Mouse (Mus musculus) brain, adult 2 months (tissue): ENCODE data around the gene Car12.

Source experiments
- DNase-seq: peaks from one replicate; pipeline ENCODE4 v3.0.0; 2011; ENCODE audit warnings: low read depth, low spot score

The Car12 gene

DNA sequence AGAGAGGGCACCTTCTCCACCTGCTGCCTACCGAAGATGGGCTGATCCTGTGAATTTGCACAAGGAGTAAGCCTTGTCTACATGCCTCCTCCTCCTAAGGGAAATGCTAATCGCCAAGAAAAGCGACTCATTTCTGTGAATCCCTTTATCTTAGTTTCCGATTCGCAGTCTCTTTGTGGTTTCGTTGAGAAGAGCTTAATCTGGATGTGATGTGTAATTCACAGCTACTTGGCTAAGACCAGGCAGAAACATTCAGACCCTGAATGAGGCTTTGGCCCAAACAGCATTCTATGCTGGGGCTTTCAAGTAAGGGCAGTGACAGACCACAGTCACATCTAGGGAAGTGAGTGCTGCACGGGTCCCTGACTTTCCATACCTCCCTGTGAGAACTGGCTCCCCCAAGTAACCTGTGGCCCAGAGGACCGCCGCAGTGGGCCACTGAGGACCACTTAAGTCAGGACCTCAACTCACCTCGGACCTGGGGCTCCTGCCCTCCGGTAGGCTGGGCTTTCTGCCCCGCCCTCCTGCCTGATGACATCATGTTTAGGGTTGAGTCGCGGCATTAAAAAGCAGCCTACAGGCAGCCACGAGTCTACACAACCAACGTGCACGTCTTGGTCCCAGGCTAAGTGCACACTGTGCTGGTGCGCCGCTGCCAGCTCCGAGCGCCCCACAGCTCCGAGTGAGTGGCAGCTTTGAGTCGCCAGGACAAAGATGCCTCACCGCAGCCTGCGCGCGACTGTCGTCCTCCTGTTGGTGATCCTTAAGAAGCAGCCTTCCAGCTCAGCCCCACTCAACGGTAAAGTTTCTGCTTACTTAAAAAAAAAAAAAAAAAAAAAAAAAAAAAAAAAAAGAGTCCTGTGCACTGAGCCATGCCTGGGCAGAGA lies at the start of gene Car12:
Car12 (plus strand) TSS at position 552 of the 887 bp plus-strand sequence.
- peak; percentile 64 for DNase-seq

DNA sequence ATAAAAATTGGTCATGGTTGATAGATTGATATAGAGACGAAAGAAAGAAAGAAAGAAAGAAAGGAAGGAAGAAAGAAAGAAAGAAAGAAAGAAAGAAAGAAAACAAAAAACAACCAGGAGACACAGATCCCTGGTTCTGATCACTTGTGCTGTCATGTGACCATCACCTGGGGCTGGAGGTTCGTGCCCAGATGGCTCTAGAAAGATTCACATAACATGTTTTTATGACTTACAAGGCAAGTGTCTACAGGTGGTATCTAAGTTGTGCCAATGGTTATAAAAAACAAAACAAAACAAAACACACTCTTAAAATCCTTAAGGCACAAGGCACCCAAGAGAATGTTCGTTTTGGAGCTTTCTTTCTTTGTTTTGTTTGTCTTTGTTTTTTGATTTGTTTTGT lies 49.7 kb upstream of the Car12 start:
- DNase-seq, result no peak

DNA sequence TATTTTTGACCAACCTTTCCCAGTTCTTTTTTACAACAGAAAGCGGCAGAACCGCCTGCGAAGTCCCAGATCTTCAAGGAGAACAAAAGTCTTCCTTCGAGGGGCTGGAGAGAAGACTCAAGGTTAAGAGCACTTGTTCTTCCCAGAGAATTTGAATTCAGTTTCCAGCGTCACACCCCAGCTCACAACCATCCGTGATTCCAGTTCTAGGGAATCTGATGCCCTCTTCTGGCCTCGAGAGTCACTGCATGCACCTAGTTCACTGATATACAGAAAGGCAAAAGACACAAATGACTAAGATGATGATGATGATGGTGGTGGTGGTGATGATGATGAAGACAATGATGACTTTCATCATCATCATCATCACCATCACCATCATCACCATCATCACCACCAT lies 48.9 kb upstream of the Car12 start:
- no peak for DNase-seq

DNA sequence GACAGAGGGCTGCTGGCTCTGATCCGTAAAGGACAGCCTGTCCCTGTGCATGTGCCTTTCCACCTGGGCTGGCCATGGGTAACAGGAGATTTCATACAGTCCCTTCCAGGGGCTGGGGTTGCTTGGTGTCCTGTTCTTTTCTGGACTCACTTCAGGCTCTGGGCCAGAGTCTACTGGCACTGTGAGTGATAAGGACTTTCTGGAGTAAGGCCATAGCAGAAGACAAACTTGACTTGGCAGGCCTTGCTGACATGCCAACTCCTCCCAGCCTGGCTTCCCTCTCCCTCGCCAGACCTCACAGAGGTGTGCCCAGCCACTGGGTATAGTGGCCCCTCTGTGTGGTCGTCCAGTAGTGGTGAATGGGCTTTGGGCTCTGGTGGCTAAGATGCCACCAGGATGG lies 47.3 kb upstream of the Car12 start:
- no peak for DNase-seq

DNA sequence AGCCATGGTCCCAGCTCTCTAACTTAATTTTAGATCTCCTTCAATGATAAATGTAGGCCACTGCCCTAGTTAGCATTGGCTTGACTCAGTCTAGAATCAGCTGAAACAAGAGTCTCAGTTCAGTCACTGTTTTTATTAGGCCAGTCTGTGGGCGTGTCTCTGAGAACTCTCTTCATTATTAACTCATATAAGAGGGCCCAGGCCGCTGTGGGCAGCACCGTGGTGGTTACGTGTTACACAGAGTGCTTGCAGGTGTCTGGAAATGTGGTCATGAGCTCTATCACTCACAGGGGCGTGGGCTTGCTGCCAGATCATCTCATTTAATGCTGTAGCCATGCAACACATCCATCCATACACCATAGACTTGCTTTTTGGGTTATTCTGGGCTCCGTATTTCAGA lies 46.4 kb upstream of the Car12 start:
- peak; percentile 51 for DNase-seq

DNA sequence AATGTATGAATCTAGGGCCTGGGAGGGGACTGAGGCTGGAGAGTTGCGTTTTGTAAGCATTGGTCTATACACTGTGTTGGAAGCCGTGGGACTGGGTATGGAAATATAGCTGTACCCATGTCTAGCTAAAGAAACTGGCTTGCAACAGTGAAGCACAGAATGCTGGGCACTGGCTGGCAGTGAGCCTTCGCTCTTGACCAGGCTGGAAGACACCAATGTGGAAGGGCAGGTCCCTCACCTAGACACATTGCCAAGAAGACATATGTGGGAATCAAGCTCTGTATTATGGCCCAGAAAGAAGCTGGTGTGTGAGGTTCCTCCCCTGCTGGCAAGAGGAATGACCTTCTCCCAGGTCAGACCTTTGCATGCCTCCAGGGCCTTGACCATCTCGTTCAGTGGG lies 45.6 kb upstream of the Car12 start:
- DNase-seq, result peak; percentile 76

DNA sequence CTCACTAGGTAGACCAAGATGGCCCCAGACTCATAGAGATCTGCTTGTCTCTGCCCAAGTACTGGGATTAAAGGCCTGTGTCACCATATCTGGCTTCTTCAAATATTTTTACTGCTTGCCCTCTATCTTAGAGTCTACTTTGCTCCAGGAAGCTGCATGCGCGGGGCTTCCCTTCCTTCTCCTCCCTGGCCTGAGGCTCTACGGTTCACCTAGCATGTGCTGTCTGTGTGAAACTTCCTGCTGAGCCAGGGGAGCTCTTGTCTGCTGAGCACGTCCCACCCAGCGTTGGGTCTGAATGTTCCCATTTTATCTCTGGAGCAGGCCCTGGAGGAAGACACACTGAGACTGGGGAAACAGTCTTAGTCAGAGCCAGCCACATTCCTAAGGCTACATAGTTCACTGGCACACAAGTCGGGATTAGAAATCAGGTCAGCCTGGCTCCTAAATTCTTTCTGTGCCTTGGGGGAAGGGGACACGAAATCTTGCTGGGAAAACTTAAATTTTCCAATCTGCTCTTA lies 43.9 kb upstream of the Car12 start:
- DNase-seq, result no peak

DNA sequence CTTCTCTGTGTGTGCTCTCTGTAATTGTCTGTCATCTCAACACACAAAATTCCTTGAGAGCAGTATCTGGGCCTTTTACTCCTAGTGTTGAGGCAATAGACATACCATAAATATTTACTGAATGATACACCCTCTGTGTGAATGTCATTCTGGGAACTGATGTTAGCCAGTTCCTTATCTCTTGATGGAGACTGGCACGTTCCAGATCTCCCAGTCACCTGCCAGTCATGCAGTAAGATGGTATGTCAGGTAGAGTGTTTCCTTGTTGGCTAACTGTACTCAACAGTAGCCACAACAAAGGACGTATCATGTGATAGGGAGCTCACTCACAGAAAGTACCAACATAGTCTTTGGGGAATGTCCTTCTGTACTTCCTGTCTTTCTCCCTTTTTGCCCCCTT lies 39.7 kb upstream of the Car12 start:
- no peak for DNase-seq

DNA sequence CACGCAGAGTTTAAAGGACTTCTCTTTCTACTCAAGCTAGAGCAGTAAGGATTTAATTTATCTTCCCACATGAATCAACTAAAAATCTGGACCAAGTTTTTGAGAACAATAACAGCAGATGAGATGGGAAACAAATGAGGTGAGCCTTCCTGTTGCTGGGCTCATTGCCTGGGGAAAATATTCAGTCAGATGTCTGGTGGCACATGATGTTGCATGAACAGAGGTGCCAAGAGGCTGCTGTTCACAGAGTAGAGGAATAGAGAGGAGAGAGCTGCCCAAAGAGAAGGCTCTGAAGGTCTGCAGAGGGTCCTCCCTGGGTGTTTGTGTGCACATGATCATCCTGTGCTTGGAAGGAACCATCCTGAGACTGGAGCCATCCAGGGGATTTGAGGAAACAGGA lies 37.9 kb upstream of the Car12 start:
- no peak for DNase-seq

DNA sequence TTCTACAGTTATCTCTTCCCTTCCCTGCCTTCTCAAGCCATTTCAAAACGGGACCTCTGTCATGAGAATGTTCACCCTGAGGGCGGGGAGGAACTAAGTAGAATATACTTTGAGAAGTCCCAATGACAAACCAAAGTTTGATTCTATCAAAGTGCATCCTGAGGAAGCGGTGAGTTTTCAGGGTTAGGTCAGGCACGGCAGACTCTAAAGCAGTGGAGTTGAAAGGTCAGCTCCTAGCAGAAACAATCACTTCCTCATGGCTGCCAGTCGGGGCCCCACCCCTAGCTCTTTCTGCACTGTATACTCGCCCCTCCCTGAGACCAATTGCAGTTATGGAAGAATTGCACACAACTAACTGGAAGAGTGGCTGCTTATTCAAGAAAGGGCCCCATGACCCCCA lies 33.4 kb upstream of the Car12 start:
- no peak for DNase-seq

DNA sequence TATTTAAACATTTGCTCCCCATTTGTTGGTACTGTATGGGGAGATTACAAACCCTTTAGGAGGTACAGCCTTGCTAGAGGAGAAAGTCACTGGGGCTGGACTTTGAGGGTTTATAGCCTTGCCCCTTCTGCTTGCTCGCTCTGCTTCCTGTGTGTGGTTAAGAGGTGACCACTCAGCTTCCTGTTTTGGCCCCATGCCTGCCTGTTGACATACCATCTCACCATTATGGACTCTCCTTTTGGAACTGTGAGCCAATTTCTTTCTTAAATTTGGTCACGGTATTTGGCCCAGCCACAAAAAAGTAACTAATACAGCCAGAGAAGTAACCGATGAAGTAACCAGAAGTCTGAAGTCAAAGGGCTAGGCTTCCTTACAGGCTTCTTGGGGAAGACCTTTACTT lies 30.7 kb upstream of the Car12 start:
- DNase-seq, result no peak

DNA sequence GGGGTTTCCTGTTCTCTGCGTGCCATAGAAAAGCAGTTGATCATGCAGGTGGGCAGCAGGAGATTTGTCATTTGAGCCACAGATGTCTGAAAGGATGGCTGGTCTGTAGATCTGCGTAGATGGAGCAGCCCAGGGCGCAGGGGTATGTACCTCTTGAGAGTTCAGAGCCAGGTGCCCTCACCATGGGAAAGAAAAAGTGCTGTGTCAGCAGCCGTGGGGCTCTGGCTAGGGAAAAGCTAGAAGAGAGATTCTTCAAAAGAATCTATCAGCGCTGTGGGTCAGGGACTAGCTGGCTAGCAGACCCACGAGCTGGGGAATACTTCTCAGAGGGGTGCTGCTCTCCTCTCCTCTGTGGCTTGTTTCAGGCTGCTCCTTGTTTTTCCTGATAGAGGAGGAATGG lies 27.8 kb upstream of the Car12 start:
- DNase-seq, result no peak

DNA sequence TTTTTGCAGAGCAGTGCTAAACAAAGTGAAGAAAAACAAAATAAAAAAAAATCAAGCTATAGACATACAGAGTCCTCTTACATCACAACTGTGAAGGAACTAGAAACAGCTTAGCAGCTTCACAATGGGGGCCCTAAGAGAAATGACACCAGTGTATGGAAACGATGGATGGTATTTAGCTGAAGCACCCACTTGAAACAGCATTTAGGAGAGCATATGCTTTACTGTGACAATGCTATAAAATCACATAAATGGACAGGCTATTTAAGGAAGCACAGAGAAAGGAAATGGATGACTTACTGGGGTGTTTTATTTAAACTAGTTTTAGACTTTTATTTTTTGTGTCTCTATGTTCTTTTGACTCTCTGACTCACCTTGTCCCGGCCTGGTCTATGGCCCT lies 25.8 kb upstream of the Car12 start:
- peak; percentile 56 for DNase-seq

DNA sequence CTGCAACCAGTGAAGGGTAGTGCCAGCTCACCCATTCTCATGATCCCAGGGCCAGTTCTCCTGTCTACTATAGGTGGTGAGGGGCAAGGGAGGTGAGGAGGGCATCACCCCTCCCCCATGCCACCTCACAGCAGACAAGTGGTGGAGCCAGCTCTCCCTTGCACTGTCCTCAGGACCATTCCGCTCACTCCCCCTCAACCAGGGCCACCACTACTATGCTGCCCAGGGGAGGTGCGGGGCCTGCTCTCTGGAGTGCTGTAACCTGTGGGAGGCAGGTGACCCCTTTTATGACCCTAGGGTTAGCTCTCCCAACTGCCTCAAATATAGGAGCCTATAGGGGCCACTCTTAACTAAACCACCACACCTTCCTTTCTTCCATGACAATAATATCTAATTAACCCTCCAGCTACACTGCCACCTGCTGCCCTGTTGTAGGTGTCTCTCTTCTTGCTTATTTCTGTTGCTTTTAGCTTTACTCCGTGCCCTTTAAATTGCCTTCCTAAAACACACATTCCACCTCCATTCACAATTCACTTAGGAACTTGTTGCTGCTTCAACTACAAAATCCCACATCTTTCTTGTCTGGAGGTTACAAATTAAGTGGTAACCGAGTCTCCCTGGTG lies 21.7 kb upstream of the Car12 start:
- no peak for DNase-seq

DNA sequence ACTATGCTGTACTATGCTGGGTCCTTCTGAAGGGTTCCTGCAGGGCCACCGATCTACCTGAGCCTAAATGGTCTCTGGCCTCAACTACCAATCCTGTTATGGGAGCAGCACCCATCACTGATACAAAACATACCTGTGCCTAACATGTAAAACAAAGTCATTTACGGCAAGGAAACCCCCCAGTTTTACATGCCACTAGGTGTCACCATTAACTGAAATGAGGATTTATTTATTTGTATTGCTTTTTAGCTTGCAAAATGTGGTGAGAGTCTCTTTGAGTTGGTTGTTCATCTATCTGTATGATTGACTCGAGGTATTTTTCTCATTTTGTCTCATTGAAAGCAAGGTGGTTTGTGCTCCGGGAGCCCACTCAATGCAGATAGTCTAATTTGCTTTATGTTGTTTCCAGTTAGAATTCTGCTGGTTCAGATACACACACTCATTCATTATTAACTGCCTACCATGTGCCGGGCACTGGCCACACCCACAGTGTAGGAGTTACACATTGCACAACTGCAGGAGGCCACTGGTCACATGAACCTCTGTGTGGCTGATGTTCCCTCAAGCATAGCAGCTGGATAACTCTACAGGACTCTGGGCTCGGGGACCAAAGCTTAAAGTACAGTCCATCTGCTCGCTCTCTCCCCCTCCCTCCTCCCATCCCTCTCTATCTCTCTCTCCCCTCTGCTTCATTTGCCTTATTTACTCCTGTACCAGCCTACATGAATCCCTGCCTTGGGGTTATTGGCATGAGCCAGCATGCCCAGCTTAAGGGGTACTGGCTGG lies 15.9 kb upstream of the Car12 start:
- no peak for DNase-seq

DNA sequence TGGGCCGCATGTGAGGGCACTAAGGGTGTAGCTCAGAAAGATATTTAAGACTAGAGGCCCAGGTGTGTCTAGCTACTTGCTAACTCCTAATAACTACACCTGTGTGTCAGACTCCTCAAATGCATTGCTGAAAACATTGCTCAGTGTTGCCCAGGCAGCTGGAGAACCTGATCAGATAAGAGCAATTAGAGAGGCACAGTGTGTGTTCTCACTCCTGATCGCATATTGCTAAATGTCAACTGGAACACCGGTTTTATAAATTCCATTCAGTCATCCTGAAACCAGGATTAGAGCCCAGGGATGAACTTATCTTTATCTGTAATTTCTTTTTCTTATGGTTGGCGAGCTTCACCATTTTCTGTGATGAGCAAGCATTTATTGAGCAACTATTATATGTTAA lies 13.7 kb upstream of the Car12 start:
- no peak for DNase-seq

DNA sequence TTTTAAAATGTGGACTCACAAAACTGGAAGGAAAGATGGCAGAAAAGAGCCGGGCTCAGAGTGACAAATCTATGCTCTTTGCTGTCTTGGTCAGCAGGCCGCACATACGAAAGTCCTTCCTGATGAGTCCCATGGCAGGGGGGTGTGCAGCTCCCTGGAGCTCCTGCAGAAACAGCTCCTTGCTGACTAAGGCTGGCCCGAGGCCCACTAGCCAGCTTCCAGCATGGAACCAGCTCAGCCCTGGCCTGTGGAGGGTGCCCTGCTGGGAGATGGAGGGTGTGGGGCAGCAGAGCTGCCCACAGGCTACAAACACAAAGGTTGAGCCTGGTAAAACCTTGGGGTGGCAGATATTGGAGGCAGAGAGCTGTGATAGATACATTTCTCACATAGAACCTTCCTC lies 10.5 kb upstream of the Car12 start:
- no peak for DNase-seq

DNA sequence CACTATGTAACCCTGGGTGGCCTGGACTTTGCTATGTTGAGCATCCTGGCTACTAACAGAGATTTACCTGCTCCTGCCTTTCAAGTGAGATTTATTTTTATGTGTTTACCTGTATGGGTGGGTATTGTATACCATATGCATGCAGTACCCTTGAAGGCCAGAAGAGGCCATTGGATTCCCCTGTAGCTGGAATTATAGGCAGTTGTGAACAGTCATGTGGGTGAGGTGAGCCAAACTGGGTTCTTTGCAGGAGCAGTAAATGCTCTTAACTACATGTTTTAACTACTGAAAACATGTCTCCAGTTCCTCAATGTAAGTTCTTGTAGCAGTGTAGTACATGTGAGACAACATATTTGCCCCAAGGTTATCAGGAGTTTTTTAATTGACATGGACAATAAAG lies 8.1 kb upstream of the Car12 start:
- DNase-seq, result no peak

DNA sequence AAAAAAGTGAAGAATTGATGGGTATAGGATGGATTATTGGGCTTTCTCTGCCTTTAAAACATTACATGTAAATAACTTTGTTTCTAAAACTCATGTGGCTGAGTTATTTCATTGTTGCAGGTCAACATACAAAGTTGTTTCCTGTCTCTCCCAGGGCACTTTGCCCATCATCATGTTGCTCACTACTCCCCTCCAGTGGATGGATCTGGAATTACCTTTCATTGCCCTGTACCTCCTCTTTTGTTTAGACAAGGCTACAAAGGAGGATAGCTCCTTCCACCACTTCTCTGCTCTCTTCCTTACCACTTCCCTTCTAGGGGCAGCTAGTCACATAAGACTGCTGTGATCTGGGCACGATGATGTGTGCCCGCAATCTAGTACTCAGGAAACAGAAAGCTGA lies 7.7 kb upstream of the Car12 start:
- peak; percentile 82 for DNase-seq

DNA sequence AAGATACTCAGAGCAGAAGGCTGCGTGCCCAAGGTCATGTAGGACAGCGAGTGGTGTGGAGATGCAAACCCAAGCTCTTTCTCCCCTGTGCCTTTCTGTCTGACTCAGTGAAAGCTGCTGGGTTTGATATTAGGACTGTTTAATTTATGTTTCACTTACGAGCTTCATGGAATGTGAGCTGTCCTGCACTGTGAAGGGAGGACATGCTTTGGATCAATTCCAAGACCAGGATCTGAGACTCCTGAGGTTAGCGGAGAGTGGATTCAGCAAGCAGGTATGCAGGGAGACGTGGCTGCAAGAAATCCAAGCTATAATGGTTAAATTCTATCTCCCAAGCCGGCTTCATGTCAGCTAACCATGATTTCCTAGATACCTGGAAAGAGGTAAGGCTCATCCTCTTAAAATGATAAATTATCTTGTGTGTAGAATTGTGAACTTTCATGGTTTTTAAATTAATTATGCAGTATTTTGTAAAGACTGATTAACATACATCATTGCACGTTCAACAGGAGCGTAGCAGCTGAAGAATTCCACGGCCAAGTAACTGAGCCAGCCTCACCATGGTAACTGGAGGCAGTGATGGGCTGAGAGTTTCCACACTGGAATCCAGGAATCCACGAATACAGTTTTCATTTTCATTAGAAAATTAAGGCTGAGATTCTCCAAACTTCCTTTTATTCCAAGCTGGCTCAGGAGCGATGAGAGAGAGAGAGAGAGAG lies 5.3 kb upstream of the Car12 start:
- DNase-seq, result peak; percentile 71

DNA sequence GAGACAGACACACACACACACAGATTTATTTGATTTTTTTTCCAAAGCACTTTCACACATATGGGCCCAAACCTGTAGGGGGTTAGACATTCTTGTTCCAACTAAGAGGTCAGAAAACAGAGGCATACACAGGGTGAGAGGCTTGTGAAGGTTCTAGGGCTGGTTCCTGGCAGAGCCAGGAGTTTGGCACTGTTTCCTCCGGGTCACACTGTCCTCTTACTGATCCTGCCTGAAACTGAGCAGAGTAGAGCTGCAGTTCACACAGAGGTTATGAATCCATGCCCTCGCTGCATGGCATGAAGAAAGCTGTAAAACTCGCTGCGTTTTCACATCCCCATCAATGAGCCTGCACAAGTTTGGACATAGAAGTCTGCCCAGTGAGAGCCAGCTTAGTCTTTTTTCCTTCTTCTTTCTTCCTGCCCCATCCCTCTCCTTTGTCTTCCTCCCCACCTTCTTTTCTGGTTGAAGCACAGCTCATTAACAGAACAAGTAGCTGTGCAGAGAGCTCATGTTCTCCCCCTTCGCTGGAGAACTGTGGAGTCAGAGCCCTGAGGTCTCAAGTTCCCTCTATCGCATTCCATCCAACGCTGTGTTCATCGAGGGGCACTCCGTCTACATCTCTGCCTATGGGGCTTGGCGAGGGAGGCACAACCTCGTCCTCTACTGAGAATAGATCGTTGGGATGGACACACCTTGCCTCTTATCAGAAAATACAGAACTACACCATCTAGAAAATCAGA lies 4.5 kb upstream of the Car12 start:
- no peak for DNase-seq
